Mouse (Mus musculus) G1E (cell line): ENCODE measurements around the gene Sema6c. TPM values are rescaled to one million over a fixed set of nuclear protein-coding genes. Genes with fewer than 3 reads are reported as not detected.
A peak's percentile ranks its signal among the peaks of the same experiment; 100 is the strongest.
"Not testable (repeated sequence)": the region's sequence is repeated elsewhere in the genome, so short reads cannot be mapped to it uniquely, and the experiment has no call there.

ENCODE experiments used
- ATAC-seq: 2 replicates; pipeline ENCODE4 v1.8.0; 2016; ENCODE audit warnings: mild to moderate bottlenecking; ENCODE audit not compliant: insufficient number of reproducible peaks, poor library complexity, low FRiP score, severe bottlenecking; ENCODE audit errors: extremely low read depth
- DNase-seq: peaks from one replicate; pipeline ENCODE4 v3.0.0; 2012; ENCODE audit warnings: low spot score
- H3K27me3 ChIP-seq: 2 replicates; pipeline ENCODE4 v1.6.1; 2012; ENCODE audit warnings: mild to moderate bottlenecking, low read length, inconsistent platforms; ENCODE audit not compliant: insufficient read depth
- H3K36me3 ChIP-seq: replicated peaks from 2 replicates; pipeline ENCODE3; 2012; ENCODE audit warnings: mild to moderate bottlenecking, inconsistent platforms
- H3K4me1 ChIP-seq: 2 replicates; pipeline ENCODE4 v1.6.1; 2012; ENCODE audit warnings: low read depth, low read length, inconsistent platforms, mixed read lengths; ENCODE audit not compliant: insufficient read depth
- H3K4me3 ChIP-seq: 2 replicates; pipeline ENCODE4 v1.5.1; 2012; ENCODE audit warnings: low read depth, mild to moderate bottlenecking, inconsistent platforms, low read length, moderate library complexity, mixed read lengths
- H3K9me3 ChIP-seq: replicated peaks from 2 replicates; pipeline ENCODE4 v1.6.1; 2012; ENCODE audit warnings: inconsistent platforms
- CTCF ChIP-seq: IDR thresholded peaks from 2 replicates; pipeline ENCODE4 v1.5.1; 2012; ENCODE audit warnings: low read depth, low read length, inconsistent platforms, mixed read lengths
- GATA1 ChIP-seq: IDR thresholded peaks from 2 replicates; pipeline ENCODE4 v1.6.1; 2012; ENCODE audit warnings: borderline replicate concordance, low read length, inconsistent platforms, mixed read lengths
- GATA2 ChIP-seq: IDR thresholded peaks from 2 replicates; pipeline ENCODE4 v1.6.1; 2012; ENCODE audit warnings: low read depth, low read length, inconsistent platforms, borderline replicate concordance
- POLR2AphosphoS5 ChIP-seq: IDR thresholded peaks from 2 replicates; pipeline ENCODE4 v1.6.1; 2012; ENCODE audit warnings: low read depth, low read length, inconsistent platforms; ENCODE audit not compliant: insufficient replicate concordance
- TAL1 ChIP-seq: conservative IDR thresholded peaks from 2 replicates; pipeline ENCODE4 v1.6.1; 2012; ENCODE audit warnings: low read depth, low read length, inconsistent platforms, mixed read lengths
- polyA plus RNA-seq: library from polyadenylated mRNA; stranded (reverse); fragments of >175 nt; gene quantifications from 2 replicates; pipeline ENCODE4 v1.2.3, GENCODE M21; 2012
- total RNA-seq, 2 experiments: library from RNA; stranded (forward) in 1 of 2; stranded (reverse) in 1 of 2; fragments of 200-1000 nt in 1 of 2; fragments of >200 nt in 1 of 2; fragmentation: Nextera tagmentation in 1 of 2; gene quantifications; 2 replicates each; pipeline ENCODE4 v1.2.3; 2014 to 2017

The Sema6c gene
- total and polyA plus RNA-seq, 3 experiments, result 0.71 to 3.4 (median 1.6) TPM

GRCm38 (mm10) chr3:95124972-95125371, 35.3 kb upstream of the Sema6c start:
- H3K36me3 ChIP-seq, result peaks cover 90% of the 10 kb centered on the region
- ATAC-seq, result no peak
- peaks cover 13% of the 10 kb centered on the region for H3K4me1 ChIP-seq

GRCm38 (mm10) chr3:95129226-95129651, 31.0 kb upstream of the Sema6c start:
- H3K36me3 ChIP-seq, result peaks cover 79% of the 10 kb centered on the region
- peaks cover 25% of the 10 kb centered on the region for H3K4me1 ChIP-seq
- ATAC-seq, result no peak

More at GRCm38 (mm10) chr3:95124972-95125371, 35.3 kb upstream of the Sema6c start:
- Histone ChIP-seq H3K4me3 (no peak overlapping the region), H3K9me3 (no peaks in the 10 kb centered on the region), H3K27me3 (no peaks in the 10 kb centered on the region)
- no peak for DNase-seq
- TF ChIP-seq POLR2AphosphoS5 (no peak), CTCF (no peak), GATA1 (no peak), TAL1 (no peak), GATA2 (no peak)

GRCm38 (mm10) chr3:95130081-95130480, 30.2 kb upstream of the Sema6c start:
- no peaks in the 10 kb centered on the region for H3K27me3 ChIP-seq
- H3K4me1 ChIP-seq, result peaks cover 21% of the 10 kb centered on the region
- no peak for TF ChIP-seq GATA2
- TF ChIP-seq POLR2AphosphoS5, result no peak
- TF ChIP-seq CTCF, result no peak
- no peak for TF ChIP-seq GATA1
- no peak for TF ChIP-seq TAL1
- H3K4me3 ChIP-seq, result no peak overlapping the region
- no peaks in the 10 kb centered on the region for H3K9me3 ChIP-seq
- ATAC-seq (no peak), DNase-seq (no peak)
- H3K36me3 ChIP-seq, result peaks cover 71% of the 10 kb centered on the region

More at GRCm38 (mm10) chr3:95129226-95129651, 31.0 kb upstream of the Sema6c start:
- DNase-seq, result no peak
- H3K9me3 ChIP-seq, result no peaks in the 10 kb centered on the region
- no peaks in the 10 kb centered on the region for H3K27me3 ChIP-seq
- H3K4me3 ChIP-seq, result no peak overlapping the region
- TF ChIP-seq TAL1, result no peak
- TF ChIP-seq POLR2AphosphoS5, result no peak

GRCm38 (mm10) chr3:95132389-95132788, 27.9 kb upstream of the Sema6c start:
- ATAC-seq, result not testable (repeated sequence)

GRCm38 (mm10) chr3:95133176-95133575, 27.1 kb upstream of the Sema6c start:
- Histone ChIP-seq H3K4me1 (peaks cover 40% of the 10 kb centered on the region), H3K9me3 (no peaks in the 10 kb centered on the region), H3K27me3 (no peaks in the 10 kb centered on the region), H3K36me3 (peaks cover 62% of the 10 kb centered on the region), H3K4me3 (peak overlapping the region; percentile 72)
- ATAC-seq (no peak), DNase-seq (no peak)
- TF ChIP-seq GATA1 (no peak), CTCF (no peak), POLR2AphosphoS5 (no peak), TAL1 (no peak), GATA2 (no peak)

More at GRCm38 (mm10) chr3:95132389-95132788, 27.9 kb upstream of the Sema6c start:
- Histone ChIP-seq H3K4me1 (peaks cover 40% of the 10 kb centered on the region), H3K36me3 (peaks cover 64% of the 10 kb centered on the region)
- DNase-seq, H3K27me3 ChIP-seq, H3K9me3 ChIP-seq, H3K4me3 ChIP-seq: not testable (repeated sequence)

GRCm38 (mm10) chr3:95133680-95134101, 26.6 kb upstream of the Sema6c start, which contains the start of the genes Scnm1 and Lysmd1:
Gene Scnm1 (minus strand): TSS chr3:95134011.
Gene Lysmd1 (plus strand): TSS chr3:95134088.
- peaks cover 58% of the 10 kb centered on the region for H3K36me3 ChIP-seq
- peak; percentile 89 for ATAC-seq
- H3K27me3 ChIP-seq, result no peaks in the 10 kb centered on the region
- H3K4me3 ChIP-seq, result peak within 1 kb of the TSS; percentile 72
- TF ChIP-seq GATA1, result no peak
- no peak for TF ChIP-seq POLR2AphosphoS5
- no peak for TF ChIP-seq TAL1
- TF ChIP-seq CTCF, result no peak
- no peak for TF ChIP-seq GATA2
- peak; percentile 79 for DNase-seq
- H3K4me1 ChIP-seq, result peaks cover 40% of the 10 kb centered on the region
- no peaks in the 10 kb centered on the region for H3K9me3 ChIP-seq

GRCm38 (mm10) chr3:95134133-95134532, 26.1 kb upstream of the Sema6c start:
- Histone ChIP-seq H3K36me3 (peaks cover 53% of the 10 kb centered on the region), H3K4me1 (peaks cover 39% of the 10 kb centered on the region)
- not testable (repeated sequence) for H3K9me3 ChIP-seq, H3K27me3 ChIP-seq, DNase-seq, ATAC-seq, H3K4me3 ChIP-seq
